Mouse (Mus musculus): ENCODE results near the gene Cacng2. TPM values are rescaled to one million over a fixed set of nuclear protein-coding genes. Genes with fewer than 3 reads are reported as not detected.

Cacng2 gene
- polyA plus RNA-seq (2016; fragmentation: Nextera tagmentation; extraction: Ambion mirVana) = not detected in 2 replicates

- Histone ChIP-seq H3K4me1 (no peaks in the 10 kb centered on the region), H3K9me3 (replicated peaks) (no peaks in the 10 kb centered on the region), H3K4me2 (peak within 1 kb of the TSS; percentile 46), H3K4me3 (no peak within 1 kb of the TSS; the same call in 1 of the 2 replicates), H3K36me3 (no peaks in the 10 kb centered on the region), H3K27me3 (replicated peaks) (peaks cover 37% of the 10 kb centered on the region), H3K27ac (no peak within 1 kb of the TSS), H3K9ac (no peak within 1 kb of the TSS)
- peak; percentile 87 for ATAC-seq
- WGBS (ENCODE audit: insufficient replicate concordance) = under 1% methylated on average over 41 of the region's 42 CpGs
Measured at GRCm38 (mm10) chr15:78119704-78120103, at the start of gene Cacng2. Gene Cacng2 (minus strand): TSS chr15:78120028.

GRCm38 (mm10) chr15:78169566-78169965 is 49.7 kb upstream of the Cacng2 start:
- H3K36me3 ChIP-seq = peaks cover 5% of the 10 kb centered on the region; the same call in 1 of the 2 replicates
- no peaks in the 10 kb centered on the region for H3K27me3 ChIP-seq (replicated peaks)
- 63% methylated on average over 11 of the region's 11 CpGs for WGBS (ENCODE audit: insufficient replicate concordance)
- H3K4me1 ChIP-seq = peaks cover 23% of the 10 kb centered on the region
- no peak overlapping the region for H3K4me3 ChIP-seq
- H3K27ac ChIP-seq = no peak overlapping the region
- no peaks in the 10 kb centered on the region for H3K9me3 ChIP-seq (replicated peaks)
- ATAC-seq = no peak
- no peak overlapping the region for H3K4me2 ChIP-seq
- H3K9ac ChIP-seq = no peak overlapping the region

GRCm38 (mm10) chr15:78165292-78165691 is 45.5 kb upstream of the Cacng2 start:
- H3K4me2 ChIP-seq = no peak overlapping the region
- H3K4me3 ChIP-seq = no peak overlapping the region
- no peaks in the 10 kb centered on the region for H3K27me3 ChIP-seq (replicated peaks)
- no peaks in the 10 kb centered on the region for H3K9me3 ChIP-seq (replicated peaks)
- peaks cover 21% of the 10 kb centered on the region for H3K36me3 ChIP-seq
- WGBS (ENCODE audit: insufficient replicate concordance) = 68% methylated on average over 4 of the region's 4 CpGs
- H3K27ac ChIP-seq = no peak overlapping the region
- ATAC-seq = no peak
- H3K4me1 ChIP-seq = no peaks in the 10 kb centered on the region
- no peak overlapping the region for H3K9ac ChIP-seq

GRCm38 (mm10) chr15:78164466-78164865 is 44.6 kb upstream of the Cacng2 start:
- no peaks in the 10 kb centered on the region for H3K27me3 ChIP-seq (replicated peaks)
- H3K9ac ChIP-seq = no peak overlapping the region
- H3K4me2 ChIP-seq = no peak overlapping the region
- H3K36me3 ChIP-seq = peaks cover 21% of the 10 kb centered on the region
- no peak overlapping the region for H3K4me3 ChIP-seq
- no peaks in the 10 kb centered on the region for H3K9me3 ChIP-seq (replicated peaks)
- ATAC-seq = no peak
- 79% methylated on average over 11 of the region's 11 CpGs for WGBS (ENCODE audit: insufficient replicate concordance)
- H3K27ac ChIP-seq = no peak overlapping the region
- H3K4me1 ChIP-seq = no peaks in the 10 kb centered on the region

GRCm38 (mm10) chr15:78161946-78162345 is 42.1 kb upstream of the Cacng2 start:
- no peaks in the 10 kb centered on the region for H3K4me1 ChIP-seq
- H3K9ac ChIP-seq = no peak overlapping the region
- H3K27ac ChIP-seq = no peak overlapping the region
- no peak for ATAC-seq
- H3K4me3 ChIP-seq = no peak overlapping the region
- no peaks in the 10 kb centered on the region for H3K27me3 ChIP-seq (replicated peaks)
- WGBS (ENCODE audit: insufficient replicate concordance) = 69% methylated on average over 9 of the region's 9 CpGs
- peaks cover 21% of the 10 kb centered on the region for H3K36me3 ChIP-seq
- no peaks in the 10 kb centered on the region for H3K9me3 ChIP-seq (replicated peaks)
- no peak overlapping the region for H3K4me2 ChIP-seq

GRCm38 (mm10) chr15:78158335-78158734 is 38.5 kb upstream of the Cacng2 start:
- Histone ChIP-seq H3K9me3 (replicated peaks) (no peaks in the 10 kb centered on the region), H3K9ac (no peak overlapping the region), H3K4me2 (no peak overlapping the region), H3K4me1 (no peaks in the 10 kb centered on the region), H3K27ac (no peak overlapping the region), H3K36me3 (peaks cover 5% of the 10 kb centered on the region), H3K27me3 (replicated peaks) (0 out of 2 replicates have a peak, but pooled peaks cover 3% of the 10 kb centered on the region), H3K4me3 (no peak overlapping the region)
- ATAC-seq = no peak
- WGBS (ENCODE audit: insufficient replicate concordance) = 62% methylated on average over 5 of the region's 5 CpGs

GRCm38 (mm10) chr15:78157824-78158223 is 38.0 kb upstream of the Cacng2 start:
- Histone ChIP-seq H3K4me3 (no peak overlapping the region), H3K9me3 (replicated peaks) (no peaks in the 10 kb centered on the region), H3K27me3 (replicated peaks) (0 out of 2 replicates have a peak, but pooled peaks cover 3% of the 10 kb centered on the region), H3K36me3 (no peaks in the 10 kb centered on the region), H3K4me1 (no peaks in the 10 kb centered on the region), H3K9ac (no peak overlapping the region), H3K27ac (no peak overlapping the region), H3K4me2 (no peak overlapping the region)
- ATAC-seq = no peak
- 49% methylated on average over 4 of the region's 4 CpGs for WGBS (ENCODE audit: insufficient replicate concordance)

GRCm38 (mm10) chr15:78157330-78157729 is 37.5 kb upstream of the Cacng2 start:
- 55% methylated on average over 8 of the region's 8 CpGs for WGBS (ENCODE audit: insufficient replicate concordance)
- Histone ChIP-seq H3K9ac (no peak overlapping the region), H3K27me3 (replicated peaks) (0 out of 2 replicates have a peak, but pooled peaks cover 3% of the 10 kb centered on the region), H3K9me3 (replicated peaks) (no peaks in the 10 kb centered on the region), H3K36me3 (no peaks in the 10 kb centered on the region), H3K27ac (no peak overlapping the region), H3K4me3 (no peak overlapping the region), H3K4me2 (no peak overlapping the region), H3K4me1 (no peaks in the 10 kb centered on the region)
- no peak for ATAC-seq

GRCm38 (mm10) chr15:78155421-78155820 is 35.6 kb upstream of the Cacng2 start:
- no peaks in the 10 kb centered on the region for H3K9me3 ChIP-seq (replicated peaks)
- H3K36me3 ChIP-seq = no peaks in the 10 kb centered on the region
- no peak overlapping the region for H3K4me3 ChIP-seq
- no peaks in the 10 kb centered on the region for H3K4me1 ChIP-seq
- ATAC-seq = no peak
- 0 out of 2 replicates have a peak, but pooled peaks cover 3% of the 10 kb centered on the region for H3K27me3 ChIP-seq (replicated peaks)
- H3K27ac ChIP-seq = no peak overlapping the region
- H3K9ac ChIP-seq = no peak overlapping the region
- 77% methylated on average over 6 of the region's 6 CpGs for WGBS (ENCODE audit: insufficient replicate concordance)
- no peak overlapping the region for H3K4me2 ChIP-seq

- Histone ChIP-seq H3K36me3 (no peaks in the 10 kb centered on the region), H3K27ac (no peak overlapping the region), H3K27me3 (replicated peaks) (0 out of 2 replicates have a peak, but pooled peaks cover 3% of the 10 kb centered on the region), H3K4me1 (no peaks in the 10 kb centered on the region), H3K4me3 (no peak overlapping the region), H3K9me3 (replicated peaks) (no peaks in the 10 kb centered on the region), H3K9ac (no peak overlapping the region), H3K4me2 (no peak overlapping the region)
- 52% methylated on average over 11 of the region's 11 CpGs for WGBS (ENCODE audit: insufficient replicate concordance)
- no peak for ATAC-seq
Measured at GRCm38 (mm10) chr15:78153045-78153775, 33.4 kb upstream of the Cacng2 start.

- H3K4me2 ChIP-seq = no peak overlapping the region
- 55% methylated on average over 7 of the region's 7 CpGs for WGBS (ENCODE audit: insufficient replicate concordance)
- no peaks in the 10 kb centered on the region for H3K4me1 ChIP-seq
- no peaks in the 10 kb centered on the region for H3K9me3 ChIP-seq (replicated peaks)
- no peaks in the 10 kb centered on the region for H3K36me3 ChIP-seq
- no peak overlapping the region for H3K9ac ChIP-seq
- peaks cover 10% of the 10 kb centered on the region; the same call in 1 of the 2 replicates for H3K27me3 ChIP-seq (replicated peaks)
- no peak overlapping the region for H3K4me3 ChIP-seq
- H3K27ac ChIP-seq = no peak overlapping the region
- no peak for ATAC-seq
Measured at GRCm38 (mm10) chr15:78148565-78148964, 28.7 kb upstream of the Cacng2 start.

GRCm38 (mm10) chr15:78140226-78140625 is 20.4 kb upstream of the Cacng2 start:
- WGBS (ENCODE audit: insufficient replicate concordance) = 70% methylated on average over 8 of the region's 8 CpGs
- Histone ChIP-seq H3K4me3 (no peak overlapping the region), H3K9me3 (replicated peaks) (no peaks in the 10 kb centered on the region), H3K27me3 (replicated peaks) (0 out of 2 replicates have a peak, but pooled peaks cover 3% of the 10 kb centered on the region), H3K36me3 (no peaks in the 10 kb centered on the region), H3K4me2 (no peak overlapping the region), H3K4me1 (no peaks in the 10 kb centered on the region), H3K27ac (no peak overlapping the region), H3K9ac (no peak overlapping the region)
- ATAC-seq = no peak

Measured in liver, embryonic 12.5 days (tissue).